Mouse (Mus musculus) myocyte (in vitro differentiated cells): ENCODE measurements around the gene Piwil1.

ENCODE experiments used
- MYOD1 ChIP-seq, 3 experiments: IDR thresholded peaks; one replicate each; pipeline ENCODE4 v1.6.1; 2011; ENCODE audit warnings: control low read depth in 2 of 3, low read depth in 2 of 3, mild to moderate bottlenecking in 2 of 3, moderate library complexity in 1 of 3; ENCODE audit not compliant: insufficient read length in 2 of 3, control insufficient read depth in 1 of 3
- MYOG ChIP-seq, 3 experiments: IDR thresholded peaks; one replicate each; pipeline ENCODE4 v1.6.1; 2011; ENCODE audit warnings: control low read depth in 2 of 3, low read depth in 2 of 3, mild to moderate bottlenecking in 2 of 3; ENCODE audit not compliant: insufficient read length in 2 of 3, control insufficient read depth in 1 of 3, insufficient read depth in 1 of 3
- POLR2A ChIP-seq: IDR thresholded peaks from one replicate; pipeline ENCODE4 v1.6.1; 2011; ENCODE audit warnings: low read depth, mild to moderate bottlenecking, control low read depth, moderate library complexity; ENCODE audit not compliant: insufficient read length
- TCF12 ChIP-seq: IDR thresholded peaks from one replicate; pipeline ENCODE4 v1.6.1; 2011; ENCODE audit warnings: mild to moderate bottlenecking, control low read depth; ENCODE audit not compliant: poor library complexity, insufficient read depth, severe bottlenecking
- TCF3 ChIP-seq: IDR thresholded peaks from one replicate; pipeline ENCODE4 v1.6.1; 2011; ENCODE audit warnings: low read depth, control low read depth; ENCODE audit not compliant: insufficient read length

DNA sequence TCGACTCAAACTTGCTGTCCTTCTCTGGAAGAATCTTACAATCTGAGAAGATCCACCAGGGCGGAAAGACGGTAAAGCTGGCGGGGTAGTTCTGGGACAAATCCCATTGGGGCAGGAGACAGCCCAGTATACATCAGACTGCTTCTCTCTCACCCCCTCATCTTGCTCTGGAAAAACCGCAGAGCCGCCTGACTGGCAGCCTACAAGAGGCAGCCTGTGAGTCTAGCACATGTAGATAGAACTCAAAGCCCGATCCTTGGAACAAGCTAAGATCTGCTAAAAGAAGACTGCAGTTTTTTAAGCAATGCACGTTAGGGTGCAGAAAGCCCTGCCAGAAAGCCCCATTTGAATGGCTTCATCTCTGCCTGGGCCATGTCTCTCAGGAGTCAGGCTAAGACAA is 43.9 kb downstream of the Piwil1 start:
- TF ChIP-seq TCF12 (no peak), POLR2A (no peak), MYOD1 (IDR thresholded peaks at IDR 0.05; ENCODE audit: control insufficient read depth in 1 of 3, insufficient read length in 2 of 3, low read depth in 2 of 3) (no peak), MYOG (IDR thresholded peaks at IDR 0.05; ENCODE audit: control insufficient read depth in 1 of 3, insufficient read depth in 1 of 3, insufficient read length in 2 of 3, low read depth in 2 of 3) (no peak), TCF3 (no peak)
